Mouse (Mus musculus): Measurements from ENCODE around the gene Eid3. TPM values are rescaled to one million over a fixed set of nuclear protein-coding genes. Genes with fewer than 3 reads are reported as not detected.

Eid3 gene
- total and polyA plus RNA-seq, 2 experiments from 2014 or later, result 0.23 to 2.0 TPM

DNA sequence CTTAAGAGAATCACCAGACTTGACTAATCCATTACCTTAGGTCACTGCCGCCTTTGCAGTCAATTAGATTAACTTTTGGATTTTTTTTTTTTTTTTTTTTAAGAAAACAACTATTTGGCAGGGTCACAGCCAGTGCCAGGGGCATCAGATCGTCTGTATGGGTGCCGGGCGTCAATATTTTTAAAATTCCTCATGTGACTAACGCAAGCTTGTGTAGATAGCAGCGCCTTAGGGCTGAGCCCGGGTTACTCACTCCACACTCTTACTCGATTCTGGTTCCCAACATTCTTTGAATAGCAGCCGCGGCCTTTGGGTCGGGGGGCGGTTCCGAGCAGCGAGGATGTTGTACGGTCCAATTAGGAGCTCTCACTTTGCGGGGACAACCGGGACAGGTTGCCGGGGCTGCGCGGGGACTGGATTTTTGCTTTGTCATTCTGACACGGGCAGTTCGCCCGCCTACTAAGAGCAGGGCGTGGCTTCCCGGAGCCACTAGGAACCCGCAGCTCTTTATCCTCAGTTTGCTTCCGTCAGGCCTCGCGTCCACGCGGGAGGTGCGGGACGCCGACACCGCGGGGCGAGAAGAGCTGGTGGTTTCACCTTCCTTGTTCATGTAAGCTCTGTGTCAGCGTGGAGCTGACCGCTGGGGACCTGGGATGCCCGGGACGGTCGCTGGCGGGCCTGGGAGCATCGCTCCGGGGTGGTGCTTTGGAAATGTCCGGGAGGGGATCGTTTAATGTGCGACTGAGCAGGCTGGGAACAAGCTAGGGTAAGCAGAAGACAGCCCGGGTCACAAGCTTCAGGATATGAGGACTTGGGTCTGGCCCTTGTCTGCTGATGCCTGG is 7.5 kb upstream of the Eid3 start:
- ATAC-seq (ENCODE audit: low FRiP score), result peak; percentile 86
- DNase-seq (ENCODE audit: low spot score), result peak; percentile 94
- Histone ChIP-seq H3K4me3 (ENCODE audit: low read depth, low read length) (peak overlapping the region; percentile 67), H3K9ac (replicated peaks; ENCODE audit: low read length, poor library complexity, severe bottlenecking) (peak overlapping the region; percentile 71), H3K27me3 (ENCODE audit: insufficient read depth, low read length) (no peaks in the 10 kb centered on the region), H3K36me3 (ENCODE audit: insufficient read depth, low read length) (peaks cover 3% of the 10 kb centered on the region; the same call in 1 of the 2 replicates), H3K27ac (ENCODE audit: low read depth, low read length) (peak overlapping the region; percentile 81), H3K4me1 (ENCODE audit: insufficient read depth, low read length) (peaks cover 6% of the 10 kb centered on the region; the same call in 1 of the 2 replicates), H3K4me2 (ENCODE audit: low read depth, low read length, poor library complexity, severe bottlenecking) (peak overlapping the region; percentile 83), H3K9me3 (ENCODE audit: low read length) (no peaks in the 10 kb centered on the region)
- no peak for TF ChIP-seq CTCF (IDR thresholded peaks at IDR 0.05)
- WGBS, result under 1% methylated on average over 49 of the region's 49 CpGs

DNA sequence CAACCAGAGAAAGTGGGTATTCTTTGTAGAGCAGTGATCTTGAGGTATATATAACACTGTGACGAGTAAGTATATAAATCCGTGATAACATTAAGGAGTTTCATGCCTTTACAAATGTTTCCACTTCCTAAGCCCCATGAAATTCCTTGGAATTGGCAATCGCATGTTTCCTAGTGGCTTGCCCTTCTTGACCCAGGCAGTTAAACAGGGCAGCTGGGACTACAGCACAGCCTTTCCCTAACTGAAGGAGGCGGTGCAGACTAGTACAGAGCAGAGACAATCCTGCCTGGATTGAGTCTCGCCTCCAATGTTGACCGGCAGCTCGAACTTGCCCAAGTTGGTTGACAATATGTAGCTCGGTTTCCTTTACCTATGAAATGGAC is 6.9 kb upstream of the Eid3 start:
- H3K36me3 ChIP-seq (ENCODE audit: insufficient read depth, low read length), result peaks cover 3% of the 10 kb centered on the region; the same call in 1 of the 2 replicates
- H3K4me3 ChIP-seq (ENCODE audit: low read depth, low read length), result peak overlapping the region; percentile 67
- DNase-seq (ENCODE audit: low spot score) (peak; percentile 61), ATAC-seq (ENCODE audit: low FRiP score) (peak; percentile 60; the same call in 1 of the 2 replicates)
- peaks cover 6% of the 10 kb centered on the region; the same call in 1 of the 2 replicates for H3K4me1 ChIP-seq (ENCODE audit: insufficient read depth, low read length)
- peak; percentile 63 for TF ChIP-seq CTCF (IDR thresholded peaks at IDR 0.05)
- H3K27ac ChIP-seq (ENCODE audit: low read depth, low read length), result peak overlapping the region; percentile 81
- no peaks in the 10 kb centered on the region for H3K9me3 ChIP-seq (ENCODE audit: low read length)
- H3K4me2 ChIP-seq (ENCODE audit: low read depth, low read length, poor library complexity, severe bottlenecking), result peak overlapping the region; percentile 83
- peak overlapping the region; percentile 71 for H3K9ac ChIP-seq (replicated peaks; ENCODE audit: low read length, poor library complexity, severe bottlenecking)
- under 1% methylated on average over 8 of the region's 8 CpGs for WGBS
- H3K27me3 ChIP-seq (ENCODE audit: insufficient read depth, low read length), result no peaks in the 10 kb centered on the region

DNA sequence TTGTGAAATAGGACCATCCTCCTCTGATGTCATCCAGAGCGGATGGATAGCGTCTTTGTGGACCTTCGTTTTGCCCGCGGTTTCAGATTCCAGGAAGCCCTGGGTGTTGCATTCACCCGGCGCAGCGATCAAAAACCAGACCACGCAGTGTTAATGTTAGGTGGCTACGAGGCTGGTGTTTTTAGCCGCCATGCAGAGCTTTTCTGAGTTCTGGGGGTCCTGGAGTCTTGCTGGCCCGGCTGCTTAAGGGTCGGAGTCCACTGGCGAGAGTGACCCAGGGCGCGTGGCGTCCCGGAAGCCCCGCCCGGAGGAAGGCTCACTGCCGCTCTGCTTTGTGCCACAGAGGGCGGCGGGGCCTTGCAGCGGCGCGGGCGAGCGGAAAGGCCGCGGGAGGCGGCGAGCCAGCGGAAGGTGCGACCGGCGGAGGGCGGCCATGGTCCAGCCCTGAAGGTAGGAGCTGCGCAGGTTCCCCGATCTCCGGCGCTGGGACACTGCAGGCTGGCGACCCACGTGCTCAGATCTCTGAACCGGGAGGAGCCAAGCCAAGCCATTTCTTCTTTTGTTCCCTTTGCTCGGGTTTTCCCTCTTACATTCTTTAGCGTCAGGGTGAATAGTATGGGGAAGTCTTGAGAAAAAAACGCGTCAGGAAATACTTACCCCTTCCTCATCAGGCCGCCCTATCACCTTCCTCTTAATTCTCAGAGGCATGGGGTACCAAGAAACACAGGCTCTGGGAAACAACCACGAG is 6.1 kb upstream of the Eid3 start:
- peaks cover 6% of the 10 kb centered on the region; the same call in 1 of the 2 replicates for H3K4me1 ChIP-seq (ENCODE audit: insufficient read depth, low read length)
- ATAC-seq (ENCODE audit: low FRiP score), result peak; percentile 66
- peak overlapping the region; percentile 67 for H3K4me3 ChIP-seq (ENCODE audit: low read depth, low read length)
- H3K9me3 ChIP-seq (ENCODE audit: low read length), result no peaks in the 10 kb centered on the region
- H3K9ac ChIP-seq (replicated peaks; ENCODE audit: low read length, poor library complexity, severe bottlenecking), result peak overlapping the region; percentile 90
- no peaks in the 10 kb centered on the region for H3K27me3 ChIP-seq (ENCODE audit: insufficient read depth, low read length)
- TF ChIP-seq CTCF (IDR thresholded peaks at IDR 0.05), result 0 out of 2 replicates have a peak, but pooled peaks have one; percentile 12
- peak overlapping the region; percentile 83 for H3K4me2 ChIP-seq (ENCODE audit: low read depth, low read length, poor library complexity, severe bottlenecking)
- WGBS, result under 1% methylated on average over 49 of the region's 50 CpGs
- peak; percentile 72 for DNase-seq (ENCODE audit: low spot score)
- peaks cover 3% of the 10 kb centered on the region; the same call in 1 of the 2 replicates for H3K36me3 ChIP-seq (ENCODE audit: insufficient read depth, low read length)
- H3K27ac ChIP-seq (ENCODE audit: low read depth, low read length), result peak overlapping the region; percentile 89

DNA sequence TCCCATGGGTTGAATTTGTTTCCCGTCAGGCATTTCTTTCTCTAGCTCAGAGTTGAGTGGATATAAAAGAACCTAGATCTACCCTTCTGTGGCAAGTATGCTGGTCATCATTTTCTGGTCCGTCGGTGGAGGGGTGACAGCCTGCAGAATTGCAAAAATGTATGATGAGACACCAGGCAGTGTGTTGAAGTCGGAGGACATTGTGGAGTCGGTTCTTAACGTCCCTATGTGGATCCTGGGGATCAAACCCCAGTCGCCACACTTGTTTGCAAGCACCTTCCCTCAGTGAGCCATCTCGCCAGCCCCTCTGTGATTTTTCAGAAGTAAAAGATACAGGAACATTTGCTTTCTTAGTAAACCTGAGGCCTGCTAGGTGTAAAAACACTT is 5.5 kb upstream of the Eid3 start:
- H3K36me3 ChIP-seq (ENCODE audit: insufficient read depth, low read length), result peaks cover 3% of the 10 kb centered on the region; the same call in 1 of the 2 replicates
- no peaks in the 10 kb centered on the region for H3K9me3 ChIP-seq (ENCODE audit: low read length)
- peak overlapping the region; percentile 89 for H3K27ac ChIP-seq (ENCODE audit: low read depth, low read length)
- no peak for TF ChIP-seq CTCF (IDR thresholded peaks at IDR 0.05)
- peak overlapping the region; percentile 67 for H3K4me3 ChIP-seq (ENCODE audit: low read depth, low read length)
- DNase-seq (ENCODE audit: low spot score) (no peak), ATAC-seq (ENCODE audit: low FRiP score) (no peak)
- H3K4me1 ChIP-seq (ENCODE audit: insufficient read depth, low read length), result peaks cover 6% of the 10 kb centered on the region; the same call in 1 of the 2 replicates
- peak overlapping the region; percentile 83 for H3K4me2 ChIP-seq (ENCODE audit: low read depth, low read length, poor library complexity, severe bottlenecking)
- no peaks in the 10 kb centered on the region for H3K27me3 ChIP-seq (ENCODE audit: insufficient read depth, low read length)
- WGBS, result 2% methylated on average over 8 of the region's 8 CpGs
- H3K9ac ChIP-seq (replicated peaks; ENCODE audit: low read length, poor library complexity, severe bottlenecking), result peak overlapping the region; percentile 90

DNA sequence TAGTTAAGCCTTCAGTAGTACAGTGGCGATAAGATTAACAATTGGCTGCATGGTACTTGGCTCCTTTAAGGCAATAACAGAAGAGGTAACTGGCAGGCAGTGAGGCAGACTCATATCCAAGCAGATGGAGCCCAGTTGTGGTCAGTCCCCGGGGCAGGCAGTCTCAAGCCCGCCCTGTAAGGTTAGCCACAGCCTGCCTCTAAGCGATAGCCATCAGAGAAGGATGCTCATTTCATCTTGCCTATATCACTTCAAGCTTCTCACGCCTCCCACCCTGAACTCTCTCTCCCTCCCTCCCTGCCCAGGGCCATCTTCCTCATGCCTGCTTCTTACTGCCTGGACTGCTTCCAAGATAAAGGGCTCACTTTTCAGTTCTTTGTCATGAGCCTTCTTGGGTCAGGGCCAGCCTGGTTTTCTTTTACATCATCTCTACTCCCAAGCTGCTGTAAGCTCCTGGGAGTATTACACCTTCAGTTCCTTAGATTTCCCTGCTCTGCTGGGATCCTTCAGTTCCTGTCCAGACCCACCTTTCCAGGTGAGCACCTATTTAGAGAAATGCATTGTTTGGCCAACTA is 3.2 kb upstream of the Eid3 start:
- Histone ChIP-seq H3K27me3 (ENCODE audit: insufficient read depth, low read length) (no peaks in the 10 kb centered on the region), H3K4me3 (ENCODE audit: low read depth, low read length) (no peak overlapping the region), H3K9me3 (ENCODE audit: low read length) (no peaks in the 10 kb centered on the region), H3K4me1 (ENCODE audit: insufficient read depth, low read length) (peaks cover 6% of the 10 kb centered on the region; the same call in 1 of the 2 replicates), H3K9ac (replicated peaks; ENCODE audit: low read length, poor library complexity, severe bottlenecking) (no peak overlapping the region), H3K4me2 (ENCODE audit: low read depth, low read length, poor library complexity, severe bottlenecking) (no peak overlapping the region), H3K27ac (ENCODE audit: low read depth, low read length) (no peak overlapping the region), H3K36me3 (ENCODE audit: insufficient read depth, low read length) (peaks cover 3% of the 10 kb centered on the region; the same call in 1 of the 2 replicates)
- 73% methylated on average over 5 of the region's 5 CpGs for WGBS
- TF ChIP-seq CTCF (IDR thresholded peaks at IDR 0.05), result no peak
- ATAC-seq (ENCODE audit: low FRiP score) (no peak), DNase-seq (ENCODE audit: low spot score) (peak; percentile 40)
